Mouse (Mus musculus): ENCODE results near the gene Ckmt2.

The Ckmt2 gene

GRCm38 (mm10) chr13:91876741-91877349, at the start of gene Ckmt2:
Gene Ckmt2, minus strand, starts transcription at chr13:91876885.
- DNase-seq (ENCODE audit: low spot score in 2 of 2): no peak

- DNase-seq (ENCODE audit: low spot score in 2 of 2): no peak
Observed at GRCm38 (mm10) chr13:91921010-91921409, 44.3 kb upstream of the Ckmt2 start.

- DNase-seq (ENCODE audit: low spot score in 2 of 2): no peak
Observed at GRCm38 (mm10) chr13:91918764-91919163, 42.1 kb upstream of the Ckmt2 start.

GRCm38 (mm10) chr13:91917835-91918234, 41.1 kb upstream of the Ckmt2 start:
- no peak for DNase-seq (ENCODE audit: low spot score in 2 of 2)

GRCm38 (mm10) chr13:91916308-91916707, 39.6 kb upstream of the Ckmt2 start:
- no peak for DNase-seq (ENCODE audit: low spot score in 2 of 2)

- peak; percentile 35 to 43 for DNase-seq (ENCODE audit: low spot score in 2 of 2)
Observed at GRCm38 (mm10) chr13:91915582-91916239, 39.0 kb upstream of the Ckmt2 start.

GRCm38 (mm10) chr13:91915192-91915581, 38.5 kb upstream of the Ckmt2 start:
- DNase-seq (ENCODE audit: low spot score in 2 of 2): no peak

GRCm38 (mm10) chr13:91911652-91912051, 35.0 kb upstream of the Ckmt2 start:
- no peak for DNase-seq (ENCODE audit: low spot score in 2 of 2)

GRCm38 (mm10) chr13:91911211-91911610, 34.5 kb upstream of the Ckmt2 start:
- no peak for DNase-seq (ENCODE audit: low spot score in 2 of 2)

GRCm38 (mm10) chr13:91908202-91908980, 31.7 kb upstream of the Ckmt2 start:
- peak; percentile 75 to 81 for DNase-seq (ENCODE audit: low spot score in 2 of 2)

- no peak for DNase-seq (ENCODE audit: low spot score in 2 of 2)
Observed at GRCm38 (mm10) chr13:91906338-91906737, 29.7 kb upstream of the Ckmt2 start.

GRCm38 (mm10) chr13:91896476-91896875, 19.8 kb upstream of the Ckmt2 start:
- DNase-seq (ENCODE audit: low spot score in 2 of 2): no peak

GRCm38 (mm10) chr13:91893132-91893531, 16.4 kb upstream of the Ckmt2 start:
- no peak for DNase-seq (ENCODE audit: low spot score in 2 of 2)

- DNase-seq (ENCODE audit: low spot score in 2 of 2): no peak
Observed at GRCm38 (mm10) chr13:91890031-91890619, 13.4 kb upstream of the Ckmt2 start.

- DNase-seq (ENCODE audit: low spot score in 2 of 2): no peak
Observed at GRCm38 (mm10) chr13:91884714-91885386, 8.2 kb upstream of the Ckmt2 start.

GRCm38 (mm10) chr13:91881837-91882480, 5.3 kb upstream of the Ckmt2 start:
- DNase-seq (ENCODE audit: low spot score in 2 of 2): peak; percentile 50 to 74

GRCm38 (mm10) chr13:91880256-91880655, 3.6 kb upstream of the Ckmt2 start:
- DNase-seq (ENCODE audit: low spot score in 2 of 2): no peak

- DNase-seq (ENCODE audit: low spot score in 2 of 2): no peak
Observed at GRCm38 (mm10) chr13:91877996-91878395, 1.3 kb upstream of the Ckmt2 start.

GRCm38 (mm10) chr13:91877350-91877749, 665 bp upstream of the Ckmt2 start:
- no peak for DNase-seq (ENCODE audit: low spot score in 2 of 2)

GRCm38 (mm10) chr13:91875581-91875980, 1.1 kb downstream of the Ckmt2 start:
- DNase-seq (ENCODE audit: low spot score in 2 of 2): no peak

GRCm38 (mm10) chr13:91874565-91874964, 2.1 kb downstream of the Ckmt2 start:
- peak; percentile 34 to 39 for DNase-seq (ENCODE audit: low spot score in 2 of 2)
